Mouse (Mus musculus): ENCODE data around the gene Atg4a-ps.

DNA sequence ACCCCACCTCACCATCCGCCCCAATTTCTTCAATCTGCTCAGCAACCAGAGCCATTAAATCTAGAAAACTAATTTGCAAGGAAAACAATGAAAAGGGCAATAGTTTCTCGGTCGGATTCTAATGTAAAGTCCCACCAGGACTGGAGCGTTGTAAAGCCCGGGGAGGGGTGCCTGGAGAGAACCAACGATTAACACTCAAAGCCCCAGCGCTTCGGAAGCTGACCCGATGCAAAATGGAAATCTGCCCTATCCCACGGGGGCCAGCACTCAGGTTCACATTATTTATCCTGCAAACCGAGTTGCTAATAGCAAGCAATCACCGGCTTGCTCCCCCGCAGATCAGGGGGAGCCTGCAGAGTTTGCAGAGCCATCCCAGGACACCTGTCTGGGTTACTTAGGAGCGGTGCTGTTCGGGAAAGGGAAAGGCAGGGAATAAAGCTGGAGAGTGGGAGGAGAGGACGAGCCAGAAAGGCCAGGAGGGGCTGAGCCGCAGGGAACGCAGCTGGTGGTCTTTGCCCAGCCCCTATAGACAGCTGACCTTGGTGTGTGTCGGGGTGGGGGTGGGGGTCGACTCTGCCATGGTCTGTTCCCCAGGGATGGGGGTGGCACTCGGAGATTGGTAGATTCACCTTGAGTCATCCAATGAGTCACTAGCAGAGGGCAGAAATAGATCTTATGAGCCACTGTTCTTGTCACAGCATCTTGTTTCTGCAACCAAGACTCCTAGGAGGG, 37.5 kb upstream of the Atg4a-ps start:
- no peak for TF ChIP-seq CTCF (IDR thresholded peaks at IDR 0.05; ENCODE audit: insufficient read depth, low read depth, low read length)
- TF ChIP-seq POLR2A (IDR thresholded peaks at IDR 0.05; ENCODE audit: insufficient read depth, low read depth, low read length): no peak

Data from olfactory bulb, adult 2 months (tissue).